In genomic region chr13:42684181-42684580, GRCm38 (mm10) we compare ENCODE assay signal across 15 mouse cellular contexts. TPM values are rescaled to one million over a fixed set of nuclear protein-coding genes. Genes with fewer than 3 reads are reported as not detected.
DNase-seq lines count a peak whose midpoint lies in the region; ATAC-seq lines count a peak whose summit lies in the region.
"Had no signal": no experiment of that assay in that cellular context is flagged by ENCODE, and none has a peak within 500 bp of the region (broad histone marks: within the 10 kb centered on the region; RNA-seq: fewer than 3 reads in every experiment).

No protein-coding gene starts in this region.

- intact Hi-C loops in left cerebral cortex, postnatal 4 days (cut with DNase I), result loop anchor here (10.0 kb wide), 1 partner anchor 111 kb away; no protein-coding TSS in a partner anchor
- intact Hi-C loops in left cerebral cortex, postnatal 10 days (cut with DNase I), result no loop called here

- DNase-seq in left cerebral cortex, adult 11 months (ENCODE audit: low spot score), result peak; percentile 85
- no peak for DNase-seq in left cerebral cortex, postnatal 4 days
- DNase-seq in frontal cortex, postnatal 36 days (ENCODE audit: low spot score in 2 of 2), result peak; percentile 83 to 95
- DNase-seq in left cerebral cortex, postnatal 10 days (ENCODE audit: extremely low spot score in 1 of 2, low spot score in 2 of 2), result peak; percentile 64
- DNase-seq in telencephalon, adult 2 months (ENCODE audit: low read depth, low spot score), result peak; percentile 95
- DNase-seq in heart, adult 11 months, result no peak
- DNase-seq: cerebellum, adult 11 months; cerebellum, postnatal 25 days; gastrocnemius, postnatal 10 days; heart, postnatal 36 days; kidney, adult 8-10 months; lung, embryonic 14.5 days; thymus, postnatal 4 days had no signal

- no peak for ATAC-seq in monocyte, adult 5-6 weeks (replicated peaks; ENCODE audit: insufficient number of reproducible peaks, low FRiP score, low TSS enrichment, poor library complexity, severe bottlenecking)
- ATAC-seq: midbrain, embryonic 16.5 days had no signal

RNA-seq across cellular contexts. Expression of gene Phactr1, which starts 3.8 kb away (rescaled TPM):
- total RNA-seq in left cerebral cortex, postnatal 4 days (2021), result 100 to 1,000 TPM; 250 to 265 TPM
- 100 to 1,000 TPM; 384 to 390 TPM for total RNA-seq in left cerebral cortex, postnatal 10 days (2021)
- not detected in 3 replicates for total RNA-seq in monocyte, adult 5-6 weeks (2017)

Comparison
In these comparisons a context has a peak if more than half of its experiments do, and no peak if none do; other contexts are left out.
1. DNase-seq: peak in left cerebral cortex, adult 11 months (single experiment), frontal cortex, postnatal 36 days (2 of 2), left cerebral cortex, postnatal 10 days (2 of 2) and telencephalon, adult 2 months (single experiment); none in left cerebral cortex, postnatal 4 days (single experiment) and heart, adult 11 months (single experiment).
2. RNA of gene Phactr1, which starts 3.8 kb away (total RNA-seq): 384 to 390 TPM in left cerebral cortex, postnatal 10 days and 250 to 265 TPM in left cerebral cortex, postnatal 4 days; not detected in monocyte, adult 5-6 weeks; every median in the first group is over 100 times any median in the second.